16 mouse cellular contexts compared by ENCODE assay signal in the genomic region with DNA sequence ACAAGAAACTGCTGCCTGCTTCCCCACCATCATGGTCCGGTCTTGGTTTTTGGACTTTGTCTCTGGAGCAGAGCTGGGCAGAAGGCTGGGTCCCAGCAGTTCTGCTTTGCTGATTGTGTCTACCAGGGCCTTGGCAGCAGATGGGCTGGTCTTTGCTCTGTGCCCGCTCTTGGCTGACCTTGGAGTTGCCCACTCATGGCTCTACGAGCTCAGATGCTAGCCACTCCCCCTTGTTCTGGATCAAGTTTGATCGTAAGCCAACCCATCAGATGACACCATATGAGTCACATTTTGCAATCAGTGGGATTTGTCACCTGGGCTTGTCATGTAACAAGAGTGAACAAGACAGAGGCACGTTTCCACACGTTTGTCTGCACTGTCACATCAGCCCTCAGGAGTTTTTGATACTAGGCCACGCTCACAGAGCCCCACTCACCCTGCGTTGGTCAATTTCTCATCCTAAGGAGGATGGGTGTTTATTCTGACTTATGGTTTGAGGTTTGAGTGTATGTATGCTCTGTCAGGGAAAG.
A peak's percentile ranks its signal among the peaks of the same experiment; 100 is the strongest.
DNase-seq lines count a peak whose midpoint lies in the region; ATAC-seq and TF ChIP-seq lines count a peak whose summit lies in the region.
"Had no signal": no experiment of that assay in that cellular context is flagged by ENCODE, and none has a peak within 500 bp of the region (broad histone marks: within the 10 kb centered on the region; RNA-seq: fewer than 3 reads in every experiment).

No protein-coding gene starts in this region.

- H3K4me2 ChIP-seq in kidney, embryonic 16.5 days (replicated peaks; ENCODE audit: low read depth, low read length): no peak overlapping the region
- H3K4me2 ChIP-seq in midbrain, postnatal 0 days (ENCODE audit: low read depth, low read length, poor library complexity, severe bottlenecking): no peak overlapping the region
- no peak overlapping the region for H3K4me2 ChIP-seq in midbrain, embryonic 14.5 days (ENCODE audit: low read length)
- H3K4me2 ChIP-seq in myocyte (ENCODE audit: low read depth): no peak overlapping the region
- H3K4me2 ChIP-seq: forebrain, embryonic 12.5 days; liver, embryonic 11.5 days; lung, embryonic 15.5 days; neural tube, embryonic 12.5 days had no signal

- no peak overlapping the region for H3ac ChIP-seq in myocyte (ENCODE audit: control insufficient read depth, insufficient read length)

- no peak overlapping the region for H3K27ac ChIP-seq in kidney, embryonic 16.5 days (ENCODE audit: low read length)
- H3K27ac ChIP-seq in midbrain, postnatal 0 days (ENCODE audit: low read depth, low read length): no peak overlapping the region
- no peak overlapping the region for H3K27ac ChIP-seq in midbrain, embryonic 14.5 days (replicated peaks; ENCODE audit: low read depth, low read length)
- H3K27ac ChIP-seq: forebrain, embryonic 12.5 days; lung, embryonic 15.5 days; neural tube, embryonic 12.5 days had no signal

- H3K4me3 ChIP-seq in kidney, embryonic 16.5 days (ENCODE audit: low read length): no peak overlapping the region
- no peak overlapping the region for H3K4me3 ChIP-seq in midbrain, postnatal 0 days (ENCODE audit: low read depth, low read length)
- no peak overlapping the region for H3K4me3 ChIP-seq in midbrain, embryonic 14.5 days (replicated peaks; ENCODE audit: low read depth, low read length)
- no peak overlapping the region for H3K4me3 ChIP-seq in myocyte
- H3K4me3 ChIP-seq: forebrain, embryonic 12.5 days; lung, embryonic 15.5 days; neural tube, embryonic 12.5 days had no signal

- peaks cover 9% of the 10 kb centered on the region for H3K36me3 ChIP-seq in kidney, embryonic 16.5 days (ENCODE audit: insufficient read depth, low read length)
- no peaks in the 10 kb centered on the region for H3K36me3 ChIP-seq in midbrain, postnatal 0 days (ENCODE audit: insufficient read depth, low read length)
- H3K36me3 ChIP-seq in midbrain, embryonic 14.5 days (ENCODE audit: control insufficient read depth, insufficient read depth, low read length): no peaks in the 10 kb centered on the region
- no peaks in the 10 kb centered on the region for H3K36me3 ChIP-seq in myocyte (ENCODE audit: control insufficient read depth, insufficient read depth)
- H3K36me3 ChIP-seq: forebrain, embryonic 12.5 days; lung, embryonic 15.5 days; neural tube, embryonic 12.5 days had no signal

- H3K27me3 ChIP-seq in kidney, embryonic 16.5 days (ENCODE audit: insufficient read depth, low read length): no peaks in the 10 kb centered on the region
- no peaks in the 10 kb centered on the region for H3K27me3 ChIP-seq in midbrain, postnatal 0 days (ENCODE audit: insufficient read depth, low read length)
- no peaks in the 10 kb centered on the region for H3K27me3 ChIP-seq in midbrain, embryonic 14.5 days (ENCODE audit: control insufficient read depth, insufficient read depth, low read length)
- H3K27me3 ChIP-seq in myocyte (ENCODE audit: control insufficient read depth, insufficient read depth, insufficient read length): no peaks in the 10 kb centered on the region
- H3K27me3 ChIP-seq: forebrain, embryonic 12.5 days; lung, embryonic 15.5 days; neural tube, embryonic 12.5 days had no signal

- H3K79me2 ChIP-seq in myocyte (ENCODE audit: control insufficient read depth, insufficient read depth): no peaks in the 10 kb centered on the region

- H3K9me3 ChIP-seq in kidney, embryonic 16.5 days (ENCODE audit: low read length): no peaks in the 10 kb centered on the region
- H3K9me3 ChIP-seq in midbrain, postnatal 0 days (ENCODE audit: low read length): no peaks in the 10 kb centered on the region
- H3K9me3 ChIP-seq in midbrain, embryonic 14.5 days (ENCODE audit: control insufficient read depth, low read length): 0 out of 2 replicates have a peak, but pooled peaks cover 3% of the 10 kb centered on the region
- H3K9me3 ChIP-seq: forebrain, embryonic 12.5 days; lung, embryonic 15.5 days; neural tube, embryonic 12.5 days had no signal

- DNase-seq in kidney, adult 11 months: peak; percentile 70
- peak; percentile 41 for DNase-seq in midbrain, postnatal 0 days (ENCODE audit: low spot score)
- DNase-seq in midbrain, embryonic 14.5 days: no peak
- DNase-seq in adrenal gland, postnatal 10 days: peak; percentile 78
- no peak for DNase-seq in gastrocnemius, adult 18-20 months (ENCODE audit: low spot score)
- DNase-seq: cerebellum, adult 18-20 months; heart, postnatal 14 days; thymus, adult 2 months had no signal

- peaks cover 3% of the 10 kb centered on the region; the same call in 1 of the 2 replicates for H3K4me1 ChIP-seq in kidney, embryonic 16.5 days (ENCODE audit: insufficient read depth, low read length)
- no peaks in the 10 kb centered on the region for H3K4me1 ChIP-seq in midbrain, postnatal 0 days (ENCODE audit: insufficient read depth, low read length)
- no peaks in the 10 kb centered on the region for H3K4me1 ChIP-seq in midbrain, embryonic 14.5 days (ENCODE audit: control insufficient read depth, insufficient read depth, low read length)
- H3K4me1 ChIP-seq: forebrain, embryonic 12.5 days; neural tube, embryonic 12.5 days had no signal

- no peak for TF ChIP-seq CTCF in midbrain, postnatal 0 days (IDR thresholded peaks at IDR 0.05)

- ATAC-seq in kidney, embryonic 16.5 days (ENCODE audit: low FRiP score, low TSS enrichment): no peak
- no peak for ATAC-seq in midbrain, postnatal 0 days (ENCODE audit: low FRiP score)
- ATAC-seq in midbrain, embryonic 14.5 days (ENCODE audit: low FRiP score, low TSS enrichment): no peak
- ATAC-seq: CD4-positive, CD25-positive, alpha-beta regulatory T cell, adult 4 months; midbrain, embryonic 16.5 days had no signal

- WGBS in kidney, embryonic 16.5 days: 88% methylated on average over 8 of the region's 8 CpGs
- WGBS in midbrain, postnatal 0 days: 93% methylated on average over 8 of the region's 8 CpGs
- WGBS in midbrain, embryonic 14.5 days: 91% methylated on average over 8 of the region's 8 CpGs

- no peak overlapping the region for H3K9ac ChIP-seq in kidney, embryonic 16.5 days (replicated peaks; ENCODE audit: low read length)
- H3K9ac ChIP-seq in midbrain, postnatal 0 days (replicated peaks; ENCODE audit: low read length, poor library complexity, severe bottlenecking): no peak overlapping the region
- H3K9ac ChIP-seq in midbrain, embryonic 14.5 days (replicated peaks; ENCODE audit: low read length): no peak overlapping the region
- H3K9ac ChIP-seq: forebrain, embryonic 12.5 days; lung, embryonic 15.5 days; neural tube, embryonic 12.5 days had no signal

- TF ChIP-seq POLR2A in myocyte (IDR thresholded peaks at IDR 0.05; ENCODE audit: insufficient read length, low read depth): no peak

TF ChIP-seq in myocyte, 11 proteins besides CTCF, POLR2A, EP300 and RAD21:
- TF ChIP-seq MYOG (IDR thresholded peaks at IDR 0.05; ENCODE audit: control insufficient read depth in 1 of 3, insufficient read depth in 1 of 3, insufficient read length in 2 of 3, low read depth in 2 of 3): no peak
- TF ChIP-seq TCF12 (IDR thresholded peaks at IDR 0.05; ENCODE audit: insufficient read depth, poor library complexity, severe bottlenecking): no peak
- TF ChIP-seq MYOD1 (IDR thresholded peaks at IDR 0.05; ENCODE audit: control insufficient read depth in 1 of 3, insufficient read length in 2 of 3, low read depth in 2 of 3): peak in 2 of 3 experiments; percentile 40 to 54
- no peak for TF ChIP-seq USF1 (IDR thresholded peaks at IDR 0.05; ENCODE audit: low read depth)
- TF ChIP-seq MAX (IDR thresholded peaks at IDR 0.05; ENCODE audit: low read depth): no peak
TF ChIP-seq in myocyte: peak in this region for 1.

Comparison
In these comparisons a context has a peak if more than half of its experiments do, and no peak if none do; other contexts are left out.
1. DNase-seq: peak in kidney, adult 11 months (single experiment), midbrain, postnatal 0 days (single experiment) and adrenal gland, postnatal 10 days (single experiment); none in midbrain, embryonic 14.5 days (single experiment) and gastrocnemius, adult 18-20 months (single experiment).